Mouse (Mus musculus) granulocyte monocyte progenitor cell, adult 5-6 weeks (primary cell): Measurements from ENCODE around the gene Vkorc1. TPM values are rescaled to one million over a fixed set of nuclear protein-coding genes. Genes with fewer than 3 reads are reported as not detected.
"Not testable (repeated sequence)": the region's sequence is repeated elsewhere in the genome, so short reads cannot be mapped to it uniquely, and the experiment has no call there.

ENCODE experiments used
- ATAC-seq: replicated peaks from 2 replicates; pipeline ENCODE4 v1.8.0; 2016; ENCODE audit warnings: mild to moderate bottlenecking, moderate TSS enrichment, inconsistent platforms; ENCODE audit not compliant: poor library complexity, severe bottlenecking
- total RNA-seq, 2 experiments: library from RNA; stranded (forward) in 1 of 2; stranded (reverse) in 1 of 2; fragments of 200-712, 200-1000 nt in 1 of 2; fragments of >200 nt in 1 of 2; fragmentation: Nextera tagmentation in 1 of 2; gene quantifications; 2 replicates each; pipeline ENCODE4 v1.2.3; 2014 to 2017

Vkorc1 gene
- total RNA-seq (2014; fragmentation: Nextera tagmentation) (93.1 and 126 TPM in 2 replicates), total RNA-seq (2017) (24.9 and 69.4 TPM in 2 replicates)

- ATAC-seq: peak; percentile 95
These were observed at the start of gene Vkorc1, which contains the start of gene Gm21974 for GRCm38 (mm10) chr7:127895442-127895841. Gene Vkorc1 (minus strand): TSS chr7:127895617. Gene Gm21974 (minus strand): TSS chr7:127895454.

GRCm38 (mm10) chr7:127944614-127945013 lies 49.2 kb upstream of the Vkorc1 start:
- no peak for ATAC-seq

- ATAC-seq: not testable (repeated sequence)
These were observed 46.7 kb upstream of the Vkorc1 start for GRCm38 (mm10) chr7:127942097-127942496.

- no peak for ATAC-seq
These were observed 40.9 kb upstream of the Vkorc1 start for GRCm38 (mm10) chr7:127936216-127936884.

GRCm38 (mm10) chr7:127935748-127936159 lies 40.3 kb upstream of the Vkorc1 start:
- no peak for ATAC-seq

GRCm38 (mm10) chr7:127935028-127935722 lies 39.8 kb upstream of the Vkorc1 start:
- ATAC-seq: peak; percentile 96

- no peak for ATAC-seq
These were observed 38.7 kb upstream of the Vkorc1 start for GRCm38 (mm10) chr7:127934075-127934474.

DNA sequence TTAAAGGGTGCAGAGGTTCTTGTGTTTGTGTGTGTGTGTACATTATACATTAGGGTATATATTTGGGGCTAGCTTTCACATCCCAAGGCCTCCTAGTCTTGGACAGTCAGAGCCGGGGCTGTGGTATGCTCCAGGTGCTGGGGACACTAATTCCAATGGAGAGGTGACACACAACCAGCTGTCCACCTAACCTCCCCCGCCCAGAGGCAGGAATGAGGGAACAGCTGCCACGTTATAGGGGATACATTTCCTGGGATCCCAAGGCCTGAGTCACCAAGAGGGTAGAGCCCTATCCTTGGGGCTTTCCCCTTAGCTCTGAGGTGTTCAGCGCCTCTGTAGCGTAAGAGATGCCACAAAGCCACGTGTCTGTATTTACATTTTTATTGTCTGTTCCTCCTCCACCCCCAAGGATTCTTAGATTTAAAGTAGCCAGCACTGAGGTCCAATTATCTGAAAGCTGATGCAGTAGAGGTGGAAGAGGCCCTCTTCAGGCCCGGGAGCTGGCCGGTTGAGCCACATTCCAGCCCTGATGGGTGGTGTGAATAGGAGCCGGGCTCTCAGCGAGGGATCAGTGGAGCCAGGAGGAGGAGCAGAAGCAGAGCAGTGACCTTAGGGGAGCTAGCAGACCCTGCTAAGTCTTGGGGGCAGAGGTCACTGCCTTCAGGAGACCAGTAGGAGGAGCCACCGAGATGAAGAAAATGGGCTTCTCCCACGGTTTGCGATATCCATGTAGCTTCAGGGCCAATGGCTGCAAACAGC lies 37.0 kb upstream of the Vkorc1 start:
- ATAC-seq: no peak

DNA sequence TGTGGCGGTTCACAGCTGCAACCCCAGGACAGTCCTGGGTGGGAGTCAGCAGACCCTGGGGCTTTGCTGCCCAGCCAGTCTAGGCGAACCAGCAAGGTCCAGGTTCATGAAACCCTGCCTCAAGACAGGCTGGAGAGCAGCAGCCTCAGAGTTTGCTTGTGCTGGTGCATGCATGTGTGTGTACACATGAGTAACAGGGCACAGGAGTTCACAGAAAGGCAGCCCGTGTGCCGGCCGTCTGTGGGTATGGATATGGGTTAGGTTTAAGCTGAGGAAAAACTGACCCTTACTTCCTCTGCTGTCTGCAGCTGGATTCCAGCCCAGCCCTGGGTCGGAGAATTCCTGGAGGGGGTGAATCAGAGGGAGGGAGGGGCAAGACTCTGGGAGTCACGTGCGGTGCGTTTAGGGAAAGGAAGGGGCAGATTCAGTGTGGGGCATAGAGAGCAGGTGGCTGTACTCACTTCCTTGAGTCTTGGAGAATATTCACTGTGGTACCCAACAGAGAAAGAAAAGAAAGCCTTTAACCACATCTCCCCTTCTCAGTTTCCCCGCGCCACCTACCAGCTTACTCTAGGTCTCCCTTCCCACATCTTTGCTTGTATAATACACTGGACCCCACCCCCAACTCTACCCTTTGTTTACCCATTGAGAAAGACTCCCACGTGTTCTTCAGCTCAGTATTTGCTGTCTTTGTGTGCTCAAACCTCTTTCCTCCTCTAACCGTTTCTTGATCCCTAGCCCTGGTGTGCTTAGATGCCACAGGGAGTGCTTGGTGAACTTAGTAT lies 36.1 kb upstream of the Vkorc1 start:
- ATAC-seq: peak; percentile 21

GRCm38 (mm10) chr7:127930636-127931035 lies 35.2 kb upstream of the Vkorc1 start:
- no peak for ATAC-seq

- no peak for ATAC-seq
These were observed 34.5 kb upstream of the Vkorc1 start, which contains the start of gene Prss8 for GRCm38 (mm10) chr7:127929923-127930322. Gene Prss8 (minus strand): TSS chr7:127930104.

GRCm38 (mm10) chr7:127928596-127928995 lies 33.2 kb upstream of the Vkorc1 start:
- no peak for ATAC-seq

- ATAC-seq: no peak
These were observed 32.3 kb upstream of the Vkorc1 start for GRCm38 (mm10) chr7:127927726-127928125.

DNA sequence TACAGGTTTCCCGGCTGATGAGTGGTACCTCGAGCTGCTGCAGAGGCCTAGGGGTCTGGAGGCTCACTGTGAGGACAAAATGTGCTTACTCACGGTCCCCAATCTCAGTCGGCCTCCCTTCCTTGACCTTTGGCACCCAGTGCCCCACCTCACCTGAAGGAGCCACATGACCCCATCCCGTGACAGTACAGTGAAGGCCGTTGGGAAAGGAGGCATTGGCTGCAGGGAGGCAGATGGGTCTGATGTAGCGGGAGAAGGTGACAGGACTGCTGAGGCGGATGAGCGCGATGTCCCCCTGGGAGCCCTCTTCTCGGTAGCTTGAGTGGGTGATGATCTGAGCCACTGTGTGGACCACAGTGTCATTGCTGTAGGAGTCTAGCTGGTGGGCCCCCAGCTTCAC lies 31.4 kb upstream of the Vkorc1 start:
- ATAC-seq: no peak

DNA sequence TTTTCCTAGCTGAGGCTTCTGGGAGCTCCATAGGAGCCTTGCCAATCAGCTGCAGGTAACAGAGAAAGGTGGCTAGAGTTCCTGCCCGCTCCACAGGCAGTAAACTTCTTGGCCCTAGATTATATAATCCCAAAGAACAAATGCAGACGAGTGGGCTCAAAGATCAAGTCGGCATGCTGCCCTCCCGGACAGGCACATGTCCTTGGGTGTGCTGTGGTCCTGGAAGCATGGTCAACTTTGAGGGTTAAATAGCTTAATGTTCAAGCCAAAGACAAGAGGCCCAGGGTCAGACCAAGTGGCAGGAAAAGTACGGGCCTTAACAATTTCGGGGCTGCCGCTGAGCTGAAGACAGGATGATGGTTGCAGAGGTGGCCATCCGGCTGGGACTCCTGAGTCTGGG lies 30.6 kb upstream of the Vkorc1 start:
- ATAC-seq: no peak

GRCm38 (mm10) chr7:127925252-127925651 lies 29.8 kb upstream of the Vkorc1 start:
- ATAC-seq: no peak

- no peak for ATAC-seq
These were observed 28.3 kb upstream of the Vkorc1 start for GRCm38 (mm10) chr7:127923714-127924113.

DNA sequence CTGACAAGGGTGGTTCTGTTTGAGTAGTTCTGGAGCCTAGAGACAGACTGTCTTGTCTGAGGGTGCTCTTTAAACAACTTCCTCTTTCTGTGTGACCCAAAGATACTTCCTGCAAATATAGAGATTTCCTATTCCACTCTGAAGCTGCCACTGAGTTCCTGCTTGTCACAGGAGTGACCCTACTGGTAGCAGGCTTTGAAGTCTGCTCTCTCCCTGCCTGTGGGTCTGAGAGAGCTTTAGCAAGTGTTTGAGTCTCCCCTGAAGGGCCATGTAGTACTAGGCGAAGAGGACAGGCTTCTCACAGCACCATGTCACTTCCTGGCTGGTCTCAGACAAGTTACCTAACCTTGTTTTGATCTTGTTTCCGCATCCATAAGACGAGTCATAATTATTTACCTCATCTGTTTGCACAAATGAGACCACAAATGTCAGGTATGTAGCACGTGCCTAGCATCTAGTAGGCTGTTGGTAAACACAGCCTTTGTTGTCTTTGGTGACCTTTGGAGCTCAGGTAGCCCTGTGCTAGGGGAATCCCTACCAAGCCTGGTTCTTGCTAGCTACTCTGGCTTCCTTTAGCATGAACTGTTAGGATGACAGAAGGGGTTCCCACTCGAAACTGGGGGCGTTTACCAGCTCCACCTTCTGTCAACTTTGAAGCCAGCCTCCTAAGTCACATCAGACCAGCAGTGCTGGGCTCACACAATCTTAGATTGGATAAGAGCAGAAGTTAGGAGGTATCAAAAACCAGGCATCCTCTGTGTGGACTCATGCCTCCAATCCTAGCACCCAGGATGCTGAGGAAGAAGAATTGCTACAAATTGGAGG lies 27.2 kb upstream of the Vkorc1 start:
- ATAC-seq: peak; percentile 79

DNA sequence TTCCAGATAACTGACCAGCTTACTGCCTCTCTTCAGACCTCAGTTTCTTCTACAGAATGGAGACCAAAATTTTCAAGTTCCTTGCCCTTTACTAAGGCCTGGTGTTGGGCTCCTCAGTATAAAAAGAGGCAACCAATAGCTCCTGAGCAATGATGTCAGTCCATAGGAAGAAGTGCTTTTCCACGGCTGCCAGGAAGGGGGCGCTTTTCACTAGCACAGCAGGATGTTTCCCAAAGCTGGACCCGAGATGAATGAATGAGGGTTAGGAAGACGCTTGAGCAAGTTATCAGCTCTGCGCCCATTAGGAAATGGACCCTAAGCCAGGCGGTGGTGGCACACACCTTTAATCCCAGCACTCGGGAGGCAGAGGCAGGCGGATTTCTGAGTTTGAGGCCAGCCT lies 26.1 kb upstream of the Vkorc1 start:
- ATAC-seq: peak; percentile 46
